Mouse (Mus musculus): ENCODE data around the gene Mgam. TPM values are rescaled to one million over a fixed set of nuclear protein-coding genes. Genes with fewer than 3 reads are reported as not detected.

The Mgam gene
- polyA plus RNA-seq, 1 experiment from 2014 or later = 0.41 TPM

- no peaks in the 10 kb centered on the region for H3K9me3 ChIP-seq (ENCODE audit: control insufficient read depth, low read depth, low read length)
- H3K4me1 ChIP-seq (ENCODE audit: control insufficient read depth, insufficient read depth, low read length) = no peaks in the 10 kb centered on the region
- H3K4me2 ChIP-seq (replicated peaks; ENCODE audit: low read depth, low read length) = no peak within 1 kb of the TSS
- no peak for ATAC-seq (ENCODE audit: insufficient number of reproducible peaks, insufficient read depth, low FRiP score, low read depth)
- 91% methylated on average over 4 of the region's 4 CpGs for WGBS
- no peak within 1 kb of the TSS for H3K9ac ChIP-seq (replicated peaks; ENCODE audit: low read depth, low read length)
- no peak within 1 kb of the TSS for H3K27ac ChIP-seq (ENCODE audit: low read length)
- H3K36me3 ChIP-seq (ENCODE audit: control insufficient read depth, insufficient read depth, low read length) = no peaks in the 10 kb centered on the region
- no peak within 1 kb of the TSS for H3K4me3 ChIP-seq (ENCODE audit: low read depth, low read length)
- no peaks in the 10 kb centered on the region for H3K27me3 ChIP-seq (ENCODE audit: control insufficient read depth, insufficient read depth, low read length)
Measured at GRCm38 (mm10) chr6:40613260-40613852, 15.3 kb upstream of the Mgam start, which contains the start of gene Tas2r138. TSS of gene Tas2r138 (minus strand) at chr6:40613310.

DNA sequence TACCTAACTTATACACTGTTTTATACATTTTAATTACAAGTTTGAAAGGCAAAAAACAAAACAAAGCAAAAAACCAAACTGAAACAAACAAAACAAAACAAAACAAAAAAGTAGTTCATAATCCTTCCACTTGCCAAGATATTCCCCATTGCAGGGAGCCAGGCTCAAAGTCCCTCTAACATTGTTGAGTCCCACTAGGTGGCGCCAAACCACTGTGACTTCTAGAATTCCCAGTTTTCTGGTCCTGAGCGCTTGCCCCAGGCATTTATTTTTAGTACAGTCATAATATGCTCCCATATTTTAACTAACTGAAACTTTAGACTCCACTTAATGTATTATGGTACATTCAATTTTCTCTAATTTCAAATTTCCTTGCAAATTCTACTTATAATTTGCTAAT lies 10.7 kb upstream of the Mgam start:
- Histone ChIP-seq H3K27ac (ENCODE audit: low read length) (no peak overlapping the region), H3K9ac (replicated peaks; ENCODE audit: low read depth, low read length) (no peak overlapping the region), H3K27me3 (ENCODE audit: control insufficient read depth, insufficient read depth, low read length) (no peaks in the 10 kb centered on the region), H3K36me3 (ENCODE audit: control insufficient read depth, insufficient read depth, low read length) (no peaks in the 10 kb centered on the region), H3K4me2 (replicated peaks; ENCODE audit: low read depth, low read length) (no peak overlapping the region), H3K9me3 (ENCODE audit: control insufficient read depth, low read depth, low read length) (no peaks in the 10 kb centered on the region), H3K4me3 (ENCODE audit: low read depth, low read length) (no peak overlapping the region), H3K4me1 (ENCODE audit: control insufficient read depth, insufficient read depth, low read length) (no peaks in the 10 kb centered on the region)
- peak; percentile 42; the same call in 1 of the 2 replicates for ATAC-seq (ENCODE audit: insufficient number of reproducible peaks, insufficient read depth, low FRiP score, low read depth)
- WGBS = 11% methylated on average over 2 of the region's 2 CpGs

DNA sequence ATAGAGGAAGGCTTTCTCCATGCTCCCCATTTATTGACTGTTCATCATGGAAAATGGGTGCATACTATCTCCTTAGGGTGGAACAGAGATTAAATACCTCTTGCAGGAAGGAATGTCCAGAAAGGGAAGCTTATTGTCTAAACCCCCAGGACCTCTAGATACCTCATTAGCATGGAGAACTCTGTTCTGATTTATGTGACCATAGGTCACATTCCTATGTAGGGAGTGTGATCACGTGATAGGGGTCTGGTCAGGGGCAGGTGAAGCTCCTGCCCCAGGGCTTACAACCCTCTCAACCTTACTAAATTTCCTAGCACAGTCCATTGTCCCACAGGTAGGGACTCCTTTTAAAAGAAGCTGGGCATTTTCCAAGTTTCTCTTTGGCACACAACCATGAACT lies 2.5 kb upstream of the Mgam start:
- no peak overlapping the region for H3K4me3 ChIP-seq (ENCODE audit: low read depth, low read length)
- ATAC-seq (ENCODE audit: insufficient number of reproducible peaks, insufficient read depth, low FRiP score, low read depth) = no peak
- 43% methylated on average over 1 of the region's 1 CpGs for WGBS
- no peak overlapping the region for H3K9ac ChIP-seq (replicated peaks; ENCODE audit: low read depth, low read length)
- H3K4me2 ChIP-seq (replicated peaks; ENCODE audit: low read depth, low read length) = no peak overlapping the region
- no peaks in the 10 kb centered on the region for H3K36me3 ChIP-seq (ENCODE audit: control insufficient read depth, insufficient read depth, low read length)
- no peaks in the 10 kb centered on the region for H3K27me3 ChIP-seq (ENCODE audit: control insufficient read depth, insufficient read depth, low read length)
- H3K4me1 ChIP-seq (ENCODE audit: control insufficient read depth, insufficient read depth, low read length) = no peaks in the 10 kb centered on the region
- H3K27ac ChIP-seq (ENCODE audit: low read length) = no peak overlapping the region
- no peaks in the 10 kb centered on the region for H3K9me3 ChIP-seq (ENCODE audit: control insufficient read depth, low read depth, low read length)

- 78% methylated on average over 1 of the region's 1 CpGs for WGBS
- no peaks in the 10 kb centered on the region for H3K4me1 ChIP-seq (ENCODE audit: control insufficient read depth, insufficient read depth, low read length)
- no peak overlapping the region for H3K4me2 ChIP-seq (replicated peaks; ENCODE audit: low read depth, low read length)
- H3K27me3 ChIP-seq (ENCODE audit: control insufficient read depth, insufficient read depth, low read length) = no peaks in the 10 kb centered on the region
- H3K4me3 ChIP-seq (ENCODE audit: low read depth, low read length) = no peak overlapping the region
- ATAC-seq (ENCODE audit: insufficient number of reproducible peaks, insufficient read depth, low FRiP score, low read depth) = no peak
- no peaks in the 10 kb centered on the region for H3K9me3 ChIP-seq (ENCODE audit: control insufficient read depth, low read depth, low read length)
- no peak overlapping the region for H3K9ac ChIP-seq (replicated peaks; ENCODE audit: low read depth, low read length)
- no peaks in the 10 kb centered on the region for H3K36me3 ChIP-seq (ENCODE audit: control insufficient read depth, insufficient read depth, low read length)
- H3K27ac ChIP-seq (ENCODE audit: low read length) = no peak overlapping the region
Measured at GRCm38 (mm10) chr6:40634640-40635071, 6.0 kb downstream of the Mgam start.

- H3K27me3 ChIP-seq (ENCODE audit: control insufficient read depth, insufficient read depth, low read length) = no peaks in the 10 kb centered on the region
- 86% methylated on average over 6 of the region's 6 CpGs for WGBS
- H3K4me2 ChIP-seq (replicated peaks; ENCODE audit: low read depth, low read length) = no peak overlapping the region
- H3K36me3 ChIP-seq (ENCODE audit: control insufficient read depth, insufficient read depth, low read length) = no peaks in the 10 kb centered on the region
- H3K4me1 ChIP-seq (ENCODE audit: control insufficient read depth, insufficient read depth, low read length) = no peaks in the 10 kb centered on the region
- no peaks in the 10 kb centered on the region for H3K9me3 ChIP-seq (ENCODE audit: control insufficient read depth, low read depth, low read length)
- no peak overlapping the region for H3K4me3 ChIP-seq (ENCODE audit: low read depth, low read length)
- H3K27ac ChIP-seq (ENCODE audit: low read length) = no peak overlapping the region
- ATAC-seq (ENCODE audit: insufficient number of reproducible peaks, insufficient read depth, low FRiP score, low read depth) = no peak
- no peak overlapping the region for H3K9ac ChIP-seq (replicated peaks; ENCODE audit: low read depth, low read length)
Measured at GRCm38 (mm10) chr6:40635559-40635958, 6.9 kb downstream of the Mgam start.

DNA sequence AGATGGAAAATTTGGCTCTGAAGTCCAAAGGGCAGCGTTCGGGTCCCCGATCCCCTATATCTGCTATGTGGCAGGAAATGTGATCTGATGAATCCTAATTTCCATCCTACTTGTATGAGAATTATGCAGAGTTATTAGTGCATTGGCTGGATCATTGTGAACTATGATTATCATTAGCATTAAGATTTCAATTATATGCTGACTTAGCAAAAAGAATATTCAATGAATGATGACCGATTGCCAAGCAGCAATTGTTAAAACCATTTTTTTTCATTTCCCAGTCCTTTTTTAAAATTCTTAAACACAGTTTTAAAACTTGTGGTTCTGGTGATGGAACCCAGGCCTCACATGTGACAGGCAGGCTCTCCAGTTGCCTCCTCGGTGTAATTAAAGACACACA lies 9.1 kb downstream of the Mgam start:
- Histone ChIP-seq H3K27me3 (ENCODE audit: control insufficient read depth, insufficient read depth, low read length) (no peaks in the 10 kb centered on the region), H3K9me3 (ENCODE audit: control insufficient read depth, low read depth, low read length) (no peaks in the 10 kb centered on the region)
- 81% methylated on average over 5 of the region's 5 CpGs for WGBS

DNA sequence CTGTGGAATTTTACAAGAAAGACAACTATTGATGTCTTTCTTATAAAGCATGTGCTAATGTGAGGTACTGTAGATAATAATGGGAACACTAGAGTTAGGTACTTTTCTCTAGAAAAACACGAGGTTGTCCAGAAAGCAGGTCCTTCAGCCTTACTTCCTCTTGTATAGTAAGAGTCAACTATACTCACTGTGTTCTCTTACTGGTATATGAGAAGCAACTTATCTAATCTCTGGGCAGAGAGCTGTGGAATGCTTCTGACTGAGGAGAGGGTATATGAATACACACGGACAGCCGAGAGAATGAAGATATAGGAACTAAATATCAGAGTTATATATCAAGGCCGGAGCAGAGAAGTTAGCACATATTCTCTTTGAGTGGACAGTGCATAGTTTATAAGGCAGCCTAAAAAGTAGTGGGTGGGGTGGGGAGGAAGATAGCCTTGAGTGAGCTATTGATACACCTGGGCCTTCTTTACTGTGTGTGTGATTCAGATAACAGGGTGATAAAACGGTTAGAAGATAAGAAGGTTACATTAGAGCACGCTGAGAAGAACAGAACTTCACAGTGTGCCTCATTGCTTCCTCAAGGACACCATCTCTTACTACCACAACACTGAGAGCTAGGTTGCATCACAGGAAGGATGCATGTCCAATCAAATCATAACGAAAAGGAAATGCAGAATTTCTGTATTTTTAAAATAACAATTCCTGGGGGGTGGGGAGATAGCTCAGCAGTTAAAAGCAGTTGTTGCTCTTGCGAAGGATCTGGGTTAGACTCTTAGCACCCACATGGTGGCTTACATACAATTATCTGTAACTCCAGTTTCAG lies 12.3 kb downstream of the Mgam start:
- no peaks in the 10 kb centered on the region for H3K9me3 ChIP-seq (ENCODE audit: control insufficient read depth, low read depth, low read length)
- ATAC-seq (ENCODE audit: insufficient number of reproducible peaks, insufficient read depth, low FRiP score, low read depth) = no peak
- WGBS = 77% methylated on average over 8 of the region's 8 CpGs
- H3K9ac ChIP-seq (replicated peaks; ENCODE audit: low read depth, low read length) = no peak overlapping the region
- no peaks in the 10 kb centered on the region for H3K4me1 ChIP-seq (ENCODE audit: control insufficient read depth, insufficient read depth, low read length)
- no peak overlapping the region for H3K4me3 ChIP-seq (ENCODE audit: low read depth, low read length)
- H3K27me3 ChIP-seq (ENCODE audit: control insufficient read depth, insufficient read depth, low read length) = no peaks in the 10 kb centered on the region
- H3K36me3 ChIP-seq (ENCODE audit: control insufficient read depth, insufficient read depth, low read length) = no peaks in the 10 kb centered on the region
- no peak overlapping the region for H3K27ac ChIP-seq (ENCODE audit: low read length)
- no peak overlapping the region for H3K4me2 ChIP-seq (replicated peaks; ENCODE audit: low read depth, low read length)

More for the DNA sequence above, 9.1 kb downstream of the Mgam start:
- Histone ChIP-seq H3K4me1 (ENCODE audit: control insufficient read depth, insufficient read depth, low read length) (no peaks in the 10 kb centered on the region), H3K4me2 (replicated peaks; ENCODE audit: low read depth, low read length) (no peak overlapping the region), H3K36me3 (ENCODE audit: control insufficient read depth, insufficient read depth, low read length) (no peaks in the 10 kb centered on the region), H3K27ac (ENCODE audit: low read length) (no peak overlapping the region), H3K4me3 (ENCODE audit: low read depth, low read length) (no peak overlapping the region), H3K9ac (replicated peaks; ENCODE audit: low read depth, low read length) (no peak overlapping the region)
- no peak for ATAC-seq (ENCODE audit: insufficient number of reproducible peaks, insufficient read depth, low FRiP score, low read depth)

- Histone ChIP-seq H3K9me3 (ENCODE audit: control insufficient read depth, low read depth, low read length) (no peaks in the 10 kb centered on the region), H3K4me3 (ENCODE audit: low read depth, low read length) (no peak overlapping the region), H3K27me3 (ENCODE audit: control insufficient read depth, insufficient read depth, low read length) (no peaks in the 10 kb centered on the region), H3K36me3 (ENCODE audit: control insufficient read depth, insufficient read depth, low read length) (no peaks in the 10 kb centered on the region), H3K4me2 (replicated peaks; ENCODE audit: low read depth, low read length) (no peak overlapping the region), H3K9ac (replicated peaks; ENCODE audit: low read depth, low read length) (no peak overlapping the region), H3K27ac (ENCODE audit: low read length) (no peak overlapping the region), H3K4me1 (ENCODE audit: control insufficient read depth, insufficient read depth, low read length) (no peaks in the 10 kb centered on the region)
- no peak for ATAC-seq (ENCODE audit: insufficient number of reproducible peaks, insufficient read depth, low FRiP score, low read depth)
- WGBS = 63% methylated on average over 8 of the region's 8 CpGs
Measured at GRCm38 (mm10) chr6:40645701-40646100, 17.1 kb downstream of the Mgam start.
